Mouse (Mus musculus) neural tube, embryonic 15.5 days (tissue): ENCODE results near the gene Ranbp2. TPM values are rescaled to one million over a fixed set of nuclear protein-coding genes. Genes with fewer than 3 reads are reported as not detected.
"Not testable (repeated sequence)": the region's sequence is repeated elsewhere in the genome, so short reads cannot be mapped to it uniquely, and the experiment has no call there.

ENCODE experiments used
- ATAC-seq: fragments of 200-750 bp; cut with Nextera tagmentation; 2 replicates; pipeline ENCODE4 v1.8.0; 2017; ENCODE audit warnings: mild to moderate bottlenecking, moderate TSS enrichment, moderate library complexity; ENCODE audit not compliant: low FRiP score
- H3K27ac ChIP-seq: fragments of 300-500 bp; sonication (generic); replicated peaks from 2 replicates; pipeline ENCODE4 v1.5.1; 2015; ENCODE audit warnings: mild to moderate bottlenecking, inconsistent platforms
- H3K27me3 ChIP-seq: fragments of 300-500 bp; sonication (generic); replicated peaks from 2 replicates; pipeline ENCODE4 v1.6.1; 2015; ENCODE audit warnings: inconsistent platforms
- H3K36me3 ChIP-seq: fragments of 300-500 bp; sonication (generic); 2 replicates; pipeline ENCODE4 v1.6.1; 2015; ENCODE audit warnings: inconsistent platforms
- H3K4me1 ChIP-seq: fragments of 300-500 bp; sonication (generic); 2 replicates; pipeline ENCODE4 v1.6.1; 2015; ENCODE audit warnings: inconsistent platforms
- H3K4me2 ChIP-seq: fragments of 300-500 bp; sonication (generic); 2 replicates; pipeline ENCODE4 v1.6.1; 2015; ENCODE audit warnings: inconsistent platforms, mild to moderate bottlenecking, moderate library complexity
- H3K4me3 ChIP-seq: fragments of 300-500 bp; sonication (generic); replicated peaks from 2 replicates; pipeline ENCODE4 v1.5.1; 2015; ENCODE audit warnings: mild to moderate bottlenecking, inconsistent platforms
- H3K9ac ChIP-seq: fragments of 300-500 bp; sonication (generic); replicated peaks from 2 replicates; pipeline ENCODE4 v1.6.1; 2015; ENCODE audit warnings: mild to moderate bottlenecking, inconsistent platforms
- H3K9me3 ChIP-seq: fragments of 300-500 bp; sonication (generic); replicated peaks from 2 replicates; pipeline ENCODE4 v1.6.1; 2016; ENCODE audit warnings: inconsistent platforms
- WGBS: fragments of 180-500 bp; shearing (Covaris S2); methylation state at CpG from one replicate; pipeline ENCODE4 v1.1.7; 2015; ENCODE audit warnings: mixed read lengths; 5-methylcytosine and 5-hydroxymethylcytosine counted together
- polyA plus RNA-seq: library from polyadenylated mRNA; unstranded; fragments of >200 nt; fragmentation: Nextera tagmentation; extraction: Ambion mirVana; gene quantifications from 2 replicates; pipeline ENCODE4 v1.2.1, GENCODE M21; 2015

Gene Ranbp2
- polyA plus RNA-seq, 1 experiment from 2014 or later = 13.2 TPM

DNA sequence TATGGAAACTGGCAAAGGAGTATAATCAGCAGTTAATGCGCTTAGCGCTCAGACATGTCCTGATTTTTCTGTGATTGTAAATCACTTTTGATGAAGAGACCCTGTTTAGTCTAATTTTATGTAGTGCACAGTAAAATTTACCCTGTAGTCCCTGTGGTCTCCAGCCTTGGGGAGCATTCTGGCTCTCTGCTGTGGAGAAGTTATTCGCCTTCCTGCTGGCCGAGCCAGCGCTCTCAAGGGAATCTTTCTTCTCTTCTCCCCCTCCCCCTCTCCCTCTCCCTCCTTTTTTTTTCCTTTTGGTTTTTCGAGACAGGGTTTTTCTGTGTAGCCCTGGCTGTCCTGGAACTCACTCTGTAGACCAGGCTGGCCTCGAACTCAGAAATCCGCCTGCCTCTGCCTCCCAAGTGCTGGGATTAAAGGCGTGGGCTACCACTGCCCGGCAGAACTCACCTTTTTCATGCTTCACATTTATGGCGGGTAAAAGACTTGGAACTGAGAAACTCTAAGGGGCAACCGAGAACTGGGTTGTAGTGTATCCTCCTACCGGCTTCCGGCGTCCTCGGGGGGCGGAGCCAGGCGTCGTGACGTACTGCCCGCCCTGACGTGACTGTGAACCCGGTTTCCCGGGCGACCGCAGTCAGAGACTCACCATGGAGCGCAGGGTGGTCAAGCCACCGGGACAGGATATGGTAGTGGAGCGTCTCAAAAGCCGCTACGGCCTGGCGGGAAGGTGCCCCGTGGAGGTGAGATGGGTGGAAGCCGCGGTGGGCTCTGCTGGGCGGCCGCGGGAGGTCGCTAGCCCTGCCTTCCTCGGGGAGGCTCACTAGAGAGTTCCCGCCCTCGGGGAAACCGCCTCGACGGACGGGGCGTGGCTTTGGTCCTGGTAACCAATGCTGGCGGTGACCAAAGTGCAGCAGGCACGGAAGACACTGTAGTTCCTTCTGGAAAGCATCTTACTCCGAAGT is 50.9 kb downstream of the Ranbp2 start, which contains the start of gene Ccdc138:
Gene Ccdc138 (plus strand): TSS at position 629 of the 965 bp plus-strand sequence.
- H3K27ac ChIP-seq = peak within 1 kb of the TSS; percentile 88
- no peaks in the 10 kb centered on the region for H3K27me3 ChIP-seq
- H3K4me3 ChIP-seq = peak within 1 kb of the TSS; percentile 72
- peak within 1 kb of the TSS; percentile 66 for H3K4me2 ChIP-seq
- WGBS = under 1% methylated on average over 50 of the region's 50 CpGs
- H3K9ac ChIP-seq = peak within 1 kb of the TSS; percentile 59
- peak; percentile 100 for ATAC-seq
- no peaks in the 10 kb centered on the region for H3K9me3 ChIP-seq
- H3K4me1 ChIP-seq = peaks cover 15% of the 10 kb centered on the region
- peaks cover 20% of the 10 kb centered on the region for H3K36me3 ChIP-seq

DNA sequence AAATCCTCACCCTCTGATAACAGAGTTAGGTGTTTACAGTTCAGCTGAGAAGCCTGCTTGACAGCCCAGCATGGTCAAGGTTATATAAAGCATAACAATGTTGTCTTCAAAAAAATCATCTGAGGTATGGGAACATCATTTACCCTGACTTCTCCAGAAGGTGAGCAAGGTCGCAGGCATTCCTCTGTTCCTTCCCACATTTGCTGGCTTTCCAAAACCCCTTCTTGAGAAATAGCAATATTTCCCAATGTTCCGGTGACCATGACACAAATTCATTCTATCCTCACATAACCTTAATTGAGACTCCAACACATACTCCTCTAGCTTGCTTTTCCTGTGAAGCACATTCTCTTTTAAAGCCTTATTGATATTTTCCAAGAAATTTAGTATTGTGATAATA is 51.8 kb downstream of the Ranbp2 start:
- ATAC-seq = no peak
- no peak overlapping the region for H3K27ac ChIP-seq
- H3K36me3 ChIP-seq = peaks cover 12% of the 10 kb centered on the region
- 60% methylated on average over 2 of the region's 2 CpGs for WGBS
- H3K4me3 ChIP-seq = peak overlapping the region; percentile 72
- H3K4me1 ChIP-seq = peaks cover 15% of the 10 kb centered on the region
- no peaks in the 10 kb centered on the region for H3K9me3 ChIP-seq
- H3K27me3 ChIP-seq = no peaks in the 10 kb centered on the region
- peak overlapping the region; percentile 59 for H3K9ac ChIP-seq
- peak overlapping the region; percentile 66 for H3K4me2 ChIP-seq

DNA sequence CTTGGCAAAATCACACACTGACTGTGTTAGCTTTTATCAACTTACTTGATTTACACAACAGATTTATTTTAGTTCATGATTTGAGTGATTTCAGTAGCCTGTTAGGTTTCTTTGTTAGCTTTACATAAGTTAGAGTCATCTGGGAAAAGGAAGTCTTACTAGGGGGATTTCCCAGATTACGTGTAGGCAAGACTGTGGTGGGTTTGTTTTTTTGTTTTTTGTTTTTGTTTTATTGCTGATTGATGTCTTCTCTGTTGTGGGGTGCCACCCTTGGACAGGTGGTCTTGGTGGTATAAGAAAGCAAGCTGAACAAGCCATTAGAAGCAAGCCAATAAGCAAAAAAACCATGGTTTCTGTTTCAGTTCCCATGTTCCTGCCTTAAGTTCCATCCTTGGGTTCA is 82.6 kb downstream of the Ranbp2 start:
- Histone ChIP-seq H3K9ac (no peak overlapping the region), H3K4me2 (no peak overlapping the region), H3K27me3 (no peaks in the 10 kb centered on the region), H3K36me3 (peaks cover 15% of the 10 kb centered on the region; the same call in 1 of the 2 replicates), H3K4me3 (no peak overlapping the region), H3K9me3 (no peaks in the 10 kb centered on the region), H3K4me1 (no peaks in the 10 kb centered on the region), H3K27ac (no peak overlapping the region)
- 93% methylated on average over 1 of the region's 1 CpGs for WGBS
- ATAC-seq = no peak

DNA sequence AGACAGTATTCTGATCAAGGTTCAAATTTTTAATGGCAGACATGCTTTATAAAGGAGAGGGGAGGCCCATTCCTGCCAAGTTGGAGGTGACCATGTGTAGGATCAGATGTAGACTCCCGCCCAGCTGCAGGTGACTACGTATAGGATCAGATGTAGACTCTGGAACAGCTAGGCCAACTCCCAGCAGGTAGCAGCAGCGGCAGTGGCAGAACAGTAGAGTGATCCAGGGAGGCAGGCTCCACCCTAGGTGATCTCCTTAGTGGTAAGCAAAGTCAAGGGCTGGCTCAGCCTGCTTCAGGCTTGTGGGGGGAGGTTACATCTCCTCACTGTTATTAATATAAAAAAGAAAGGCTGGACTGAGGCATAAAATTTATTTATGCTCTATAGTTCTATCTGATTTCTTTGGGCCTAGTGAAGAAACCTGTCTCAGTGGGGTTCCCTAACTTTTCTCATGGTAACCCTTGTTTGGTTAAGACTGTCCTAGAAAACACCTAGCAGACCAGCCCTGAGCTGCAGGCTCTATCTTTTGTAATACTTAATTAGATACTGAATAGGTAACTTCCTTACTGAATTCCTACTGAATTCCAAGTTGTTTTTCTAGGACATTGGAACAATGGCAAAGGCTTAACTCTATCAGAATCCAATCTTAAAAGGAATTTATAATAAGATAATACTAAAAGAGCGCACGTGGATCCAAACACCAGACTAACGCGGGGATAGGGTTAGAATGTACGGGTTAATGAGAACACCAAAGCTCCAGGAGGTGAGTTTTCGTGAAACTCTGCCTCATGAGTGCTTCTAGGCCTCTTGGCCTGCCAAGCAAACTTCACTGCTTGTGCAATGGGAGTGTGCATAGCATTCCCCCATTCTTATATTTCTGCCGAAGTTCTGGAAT is 84.4 kb downstream of the Ranbp2 start:
- no peak overlapping the region for H3K27ac ChIP-seq
- no peak for ATAC-seq
- H3K4me1 ChIP-seq = no peaks in the 10 kb centered on the region
- H3K4me2 ChIP-seq = no peak overlapping the region
- peaks cover 11% of the 10 kb centered on the region; the same call in 1 of the 2 replicates for H3K36me3 ChIP-seq
- H3K27me3 ChIP-seq = no peaks in the 10 kb centered on the region
- H3K9ac ChIP-seq = no peak overlapping the region
- H3K9me3 ChIP-seq = no peaks in the 10 kb centered on the region
- H3K4me3 ChIP-seq = no peak overlapping the region
- WGBS = 89% methylated on average over 10 of the region's 10 CpGs

DNA sequence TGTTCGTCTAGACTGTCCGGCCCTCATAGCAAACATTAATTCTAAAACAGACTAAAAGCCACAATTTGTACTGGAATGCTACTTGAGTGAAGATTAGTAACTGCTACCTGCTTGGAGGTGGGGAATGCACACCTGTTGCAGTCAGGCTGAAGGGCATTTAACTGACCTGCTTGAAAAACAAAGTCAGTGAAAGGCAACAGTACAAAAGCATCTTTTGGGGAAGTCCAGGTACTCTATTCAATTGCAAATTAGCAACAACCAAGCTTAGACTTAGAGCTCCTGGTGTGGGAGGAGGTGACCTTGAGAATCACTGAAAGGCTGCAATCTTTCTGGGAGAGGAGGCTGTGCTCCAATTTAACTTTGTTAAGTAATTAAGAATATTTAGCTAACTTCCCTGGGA is 85.5 kb downstream of the Ranbp2 start:
- H3K4me1 ChIP-seq = no peaks in the 10 kb centered on the region
- H3K4me2 ChIP-seq = no peak overlapping the region
- H3K27me3 ChIP-seq = no peaks in the 10 kb centered on the region
- 95% methylated on average over 2 of the region's 2 CpGs for WGBS
- H3K4me3 ChIP-seq = no peak overlapping the region
- no peak overlapping the region for H3K27ac ChIP-seq
- H3K9ac ChIP-seq = no peak overlapping the region
- H3K36me3 ChIP-seq = peaks cover 9% of the 10 kb centered on the region; the same call in 1 of the 2 replicates
- H3K9me3 ChIP-seq = no peaks in the 10 kb centered on the region
- no peak for ATAC-seq

DNA sequence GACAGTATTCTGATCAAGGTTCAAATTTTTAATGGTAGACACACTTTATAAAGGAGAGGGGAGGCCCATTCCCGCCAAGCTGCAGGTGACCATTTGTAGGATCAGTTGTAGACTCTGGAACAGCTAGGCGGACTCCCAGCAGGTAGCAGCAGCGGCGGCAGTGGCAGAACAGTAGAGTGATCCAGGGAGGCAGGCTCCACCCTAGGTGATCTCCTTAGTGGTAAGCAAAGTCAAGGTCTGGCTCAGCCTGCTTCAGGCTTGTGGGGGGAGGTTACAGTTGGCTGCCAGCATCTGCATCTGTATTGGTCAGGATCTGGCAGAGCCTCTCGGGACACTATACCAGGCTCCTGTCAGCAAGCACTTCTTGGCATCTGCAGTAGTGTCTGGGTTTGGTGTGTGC is 89.6 kb downstream of the Ranbp2 start:
- H3K4me3 ChIP-seq, H3K27me3 ChIP-seq, H3K4me1 ChIP-seq, H3K9me3 ChIP-seq, H3K4me2 ChIP-seq, ATAC-seq, H3K36me3 ChIP-seq, H3K27ac ChIP-seq, H3K9ac ChIP-seq: not testable (repeated sequence)
- WGBS = 88% methylated on average over 5 of the region's 5 CpGs

DNA sequence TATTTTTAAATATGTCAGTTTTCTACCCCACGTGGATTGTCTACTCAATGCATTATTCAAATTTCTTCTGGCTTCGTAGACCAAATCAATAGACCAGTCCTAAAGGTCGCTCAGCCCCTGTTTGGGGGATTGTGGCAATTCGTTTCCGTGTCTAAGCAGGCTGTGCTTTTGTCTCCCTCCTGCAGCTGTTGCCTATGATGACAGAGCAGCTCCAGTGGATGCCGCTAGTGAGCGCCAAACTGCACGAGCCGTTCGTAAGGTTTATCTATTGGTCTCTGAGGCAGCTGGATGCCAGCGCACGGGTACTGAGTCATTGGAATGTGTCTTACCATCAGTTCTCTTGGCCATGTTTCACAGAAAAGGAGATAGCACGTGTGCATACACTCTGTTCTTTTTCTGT is 93.9 kb downstream of the Ranbp2 start:
- Histone ChIP-seq H3K4me3 (no peak overlapping the region), H3K36me3 (peaks cover 4% of the 10 kb centered on the region), H3K4me1 (no peaks in the 10 kb centered on the region), H3K4me2 (no peak overlapping the region), H3K9me3 (no peaks in the 10 kb centered on the region), H3K27me3 (no peaks in the 10 kb centered on the region), H3K9ac (no peak overlapping the region), H3K27ac (no peak overlapping the region)
- ATAC-seq = no peak
- 46% methylated on average over 13 of the region's 13 CpGs for WGBS

Other genes with a start within 250 kb of the Ranbp2 start
- not detected in 2 replicates for gene AW822073, start 222.0 kb upstream of the Ranbp2 start, polyA plus RNA-seq
- gene Duxf3, start 214.2 kb upstream of the Ranbp2 start, polyA plus RNA-seq = not detected in 2 replicates
- gene Gm4981, start 210.2 kb upstream of the Ranbp2 start, polyA plus RNA-seq = not detected in 2 replicates
- 82.3 and 82.5 TPM in 2 replicates for gene Gcc2, start 191.4 kb upstream of the Ranbp2 start, polyA plus RNA-seq
- 56.6 and 86.2 TPM in 2 replicates for gene Lims1, start 123.5 kb upstream of the Ranbp2 start, polyA plus RNA-seq
- 7.9 and 8.5 TPM in 2 replicates for gene Ccdc138, start 51.0 kb downstream of the Ranbp2 start, polyA plus RNA-seq
- gene Edar, start 228.7 kb downstream of the Ranbp2 start, polyA plus RNA-seq = 0.06 and 0.28 TPM in 2 replicates